Mouse (Mus musculus): ENCODE measurements at regions not wholly inside any gene's neighbourhood (a gene's known extent, or its start where the extent isn't known, plus 50 kb on each side); places are given as distances from the start of the nearest gene placed in this dataset.

DNA sequence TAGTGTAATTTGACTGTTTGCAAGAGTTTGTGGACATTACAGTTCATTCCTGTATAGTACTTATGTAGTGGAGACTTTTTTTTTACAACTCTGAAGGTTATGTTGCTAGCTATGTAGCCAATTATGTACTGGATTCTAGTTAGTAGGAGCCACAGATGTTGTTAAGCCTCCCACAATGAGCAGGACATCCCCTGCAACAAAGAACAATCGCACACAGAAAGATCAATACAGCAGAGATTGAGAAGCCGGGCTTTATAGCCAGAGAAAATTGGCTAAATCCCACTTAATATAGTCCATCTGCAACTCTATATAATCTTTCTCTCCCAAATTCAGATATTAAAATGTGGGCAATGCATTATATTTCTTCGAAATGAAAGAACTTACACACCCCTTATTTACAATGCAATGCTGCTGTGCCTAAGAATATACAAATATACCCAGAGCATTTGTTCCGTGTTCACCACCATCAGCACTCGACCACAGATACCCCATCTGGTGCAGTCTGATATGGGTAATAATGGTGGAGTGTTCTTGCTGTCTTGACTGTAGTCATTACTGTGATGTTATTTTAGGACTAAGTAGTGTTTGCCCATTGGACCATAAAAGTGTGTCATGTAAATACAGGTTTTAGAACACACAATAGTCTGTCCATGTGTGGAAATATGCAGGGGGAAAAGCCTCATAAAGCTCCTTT lies 1351.9 kb upstream of the Zeb2 start:
- no peak for DNase-seq (ENCODE audit: low spot score)

DNA sequence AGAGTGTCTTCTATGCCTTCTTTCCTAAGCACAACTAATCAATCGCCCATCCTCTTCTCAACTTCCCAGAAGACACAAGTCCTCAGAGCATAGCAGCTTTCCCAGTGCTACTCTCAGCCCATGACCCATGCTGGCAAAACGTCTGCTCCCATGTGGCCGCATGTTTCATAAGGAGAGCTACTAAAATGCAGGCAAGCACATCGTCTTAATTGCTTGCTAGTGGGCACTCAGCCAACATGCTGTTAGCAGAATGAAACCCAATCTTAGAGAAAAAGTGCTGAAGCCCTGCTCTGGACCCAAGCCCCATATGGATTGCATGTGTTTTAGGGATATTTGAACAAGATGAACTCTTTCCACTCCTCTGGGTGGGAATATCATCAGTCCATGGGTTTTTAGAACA lies 1348.2 kb upstream of the Zeb2 start:
- DNase-seq (ENCODE audit: low spot score), result no peak

DNA sequence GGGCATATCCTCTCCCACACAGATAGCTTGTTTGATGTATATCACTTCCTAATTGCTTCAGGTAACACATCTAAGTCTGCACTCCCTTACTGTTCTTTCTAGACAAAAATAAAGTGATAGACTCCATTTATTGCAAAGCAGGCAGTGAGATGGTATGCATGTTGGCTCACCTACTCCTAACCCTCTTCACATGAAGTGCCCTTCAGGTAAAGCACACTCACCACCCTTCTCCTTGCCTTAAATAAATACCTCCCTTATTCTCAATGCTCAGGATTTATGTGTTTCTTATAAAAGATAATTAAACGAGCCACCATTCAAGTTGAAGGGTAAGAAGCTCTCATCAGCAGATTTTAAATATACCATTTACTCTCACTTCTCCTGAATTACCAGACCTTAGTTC lies 1347.7 kb upstream of the Zeb2 start:
- DNase-seq (ENCODE audit: low spot score), result no peak

DNA sequence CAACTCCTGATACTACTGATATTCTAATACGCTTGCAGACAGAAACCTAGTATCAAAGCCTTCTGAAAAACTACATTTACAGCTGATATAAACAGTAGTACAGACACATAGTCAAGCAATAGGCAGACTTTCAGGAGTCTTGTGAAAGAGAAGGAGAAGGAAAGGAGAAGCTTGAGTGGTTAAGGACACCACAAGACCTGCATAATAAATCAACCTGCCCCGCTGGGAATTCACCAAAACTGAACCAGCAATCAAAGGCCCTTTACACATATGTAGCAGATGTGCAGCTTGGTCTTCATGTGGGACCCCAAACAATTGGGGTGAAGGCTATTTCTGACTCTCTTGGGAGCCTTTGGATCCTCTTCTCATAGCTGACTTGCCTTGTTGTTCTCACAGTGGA lies 1345.5 kb upstream of the Zeb2 start:
- no peak for DNase-seq (ENCODE audit: low spot score)

DNA sequence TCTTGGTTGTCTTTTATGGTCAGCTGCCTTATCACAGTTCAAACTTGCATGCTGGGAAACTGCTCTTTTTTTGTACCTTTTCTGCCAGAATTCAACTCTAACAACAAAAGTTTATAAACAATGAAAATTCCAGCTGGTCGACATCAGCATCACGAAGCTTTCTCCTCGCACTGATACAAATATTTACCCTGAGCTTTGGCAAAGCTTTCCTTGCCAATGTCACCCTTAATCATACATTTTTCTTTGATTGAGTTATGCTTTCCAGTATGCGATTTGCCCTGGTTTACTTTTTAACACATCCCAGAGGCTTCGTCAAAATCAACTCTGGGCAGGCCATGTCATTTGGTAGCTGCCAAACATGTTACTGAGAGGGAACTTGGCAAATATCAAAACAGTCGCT lies 1333.5 kb upstream of the Zeb2 start:
- no peak for DNase-seq (ENCODE audit: low spot score)

DNA sequence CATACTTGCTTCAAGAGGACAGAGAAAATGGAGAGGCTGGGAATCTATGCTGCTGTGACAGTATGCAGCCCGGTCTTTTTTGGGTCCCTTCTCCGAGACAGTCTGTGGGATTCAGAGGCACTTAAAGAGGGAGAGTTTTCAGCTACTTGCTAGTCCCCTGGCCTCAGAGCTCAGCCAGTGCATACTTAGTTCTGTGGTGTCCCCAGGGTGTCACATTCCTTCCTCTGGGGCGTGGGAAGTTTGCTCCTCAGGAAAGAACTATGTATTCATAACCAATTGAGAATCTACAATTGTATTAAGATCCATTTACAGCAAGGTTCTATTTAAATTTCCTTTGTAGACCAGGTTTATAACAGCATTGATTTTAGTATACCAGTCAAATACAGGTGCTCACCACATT lies 1328.1 kb upstream of the Zeb2 start:
- DNase-seq (ENCODE audit: low spot score), result no peak

DNA sequence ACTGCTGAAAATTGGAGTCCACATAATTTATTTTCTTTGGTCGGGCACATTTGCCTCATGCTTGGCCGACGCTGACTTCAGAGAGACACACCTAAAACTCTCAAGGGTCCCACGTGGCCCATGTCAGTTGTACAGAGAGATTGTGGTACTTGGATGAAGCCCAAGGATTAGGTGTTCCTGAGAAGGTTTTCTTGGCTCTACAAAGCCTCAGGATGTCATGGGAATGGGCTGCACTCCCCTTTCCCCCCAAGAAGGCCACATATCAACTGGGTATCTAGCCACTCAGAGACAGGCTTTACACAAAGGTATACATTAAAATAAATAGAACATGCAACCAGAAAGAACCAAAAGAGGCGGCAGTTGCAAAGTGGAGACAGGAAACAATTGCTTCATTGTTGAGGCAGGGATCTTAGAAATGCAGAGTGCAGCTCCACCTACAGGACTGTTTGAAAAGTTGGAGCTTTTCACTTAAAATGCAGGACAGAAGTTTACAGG lies 1326.5 kb upstream of the Zeb2 start:
- no peak for DNase-seq (ENCODE audit: low spot score)

DNA sequence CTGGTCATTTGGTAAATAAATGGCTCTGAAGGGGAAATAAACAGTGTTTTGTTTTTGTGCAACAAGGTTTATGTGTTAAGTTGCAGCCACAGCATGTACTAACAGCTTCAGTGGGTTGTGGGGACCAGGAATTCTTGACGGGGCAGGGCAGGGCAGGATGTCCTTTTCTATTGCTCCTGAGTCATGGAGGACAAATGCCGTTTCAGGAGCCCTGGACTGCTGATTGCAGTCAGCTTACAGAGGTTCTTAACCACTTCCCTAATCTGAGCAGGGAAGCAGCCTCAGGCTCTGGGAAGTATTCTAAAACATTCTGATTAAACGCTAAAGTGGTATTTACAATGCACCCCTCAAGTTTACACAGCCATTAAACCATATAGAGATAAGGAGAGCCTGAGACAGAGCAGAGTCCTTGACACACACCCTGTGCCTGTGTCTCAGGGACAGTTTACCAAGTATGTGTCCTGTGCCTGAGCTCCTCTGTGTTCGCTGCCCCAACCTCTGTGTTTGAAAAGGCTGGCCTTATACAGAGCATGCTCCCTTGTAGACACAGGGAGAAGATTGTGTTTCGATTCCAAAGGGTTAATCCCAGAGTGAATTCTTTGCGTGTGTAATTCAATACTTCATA lies 1326.0 kb upstream of the Zeb2 start:
- DNase-seq (ENCODE audit: low spot score), result peak; percentile 44

DNA sequence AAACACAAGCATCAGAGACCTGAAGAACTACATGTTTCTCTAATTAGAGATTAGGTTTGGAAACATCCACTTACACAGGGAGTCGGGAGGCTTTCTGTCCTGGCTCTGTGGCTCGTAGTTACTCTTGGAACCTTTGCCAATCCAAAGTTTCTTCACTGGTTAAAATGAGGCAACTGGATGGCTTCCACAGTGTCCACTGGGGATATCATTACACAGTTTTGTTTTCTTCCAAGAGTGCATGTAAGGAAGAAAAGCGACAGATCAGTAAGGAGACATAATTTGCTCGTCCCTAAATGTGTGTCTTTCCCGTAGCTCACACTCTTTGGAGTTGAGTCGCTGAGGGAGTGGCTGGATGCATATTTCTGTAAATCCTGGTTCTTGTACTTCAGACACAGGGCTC lies 1325.4 kb upstream of the Zeb2 start:
- no peak for DNase-seq (ENCODE audit: low spot score)

DNA sequence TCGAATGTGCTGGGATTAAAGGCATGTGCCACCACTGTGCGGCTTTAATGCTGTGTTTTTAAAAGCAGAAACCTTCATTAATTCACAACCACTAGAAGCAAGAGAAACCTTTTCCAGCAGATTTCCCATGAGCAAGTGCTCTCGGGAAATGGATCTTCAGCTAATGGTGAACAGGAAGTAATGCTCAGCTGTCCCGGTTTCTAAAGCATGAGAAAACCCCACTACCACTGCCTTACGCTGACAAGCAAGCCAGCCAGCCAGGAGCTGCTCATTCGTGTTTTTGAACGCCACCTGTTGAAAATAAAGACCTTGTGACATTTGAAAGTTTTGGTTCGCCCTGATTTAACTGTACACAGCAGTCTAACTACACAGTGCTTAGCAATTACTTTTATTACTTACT lies 1324.7 kb upstream of the Zeb2 start:
- DNase-seq (ENCODE audit: low spot score), result no peak

DNA sequence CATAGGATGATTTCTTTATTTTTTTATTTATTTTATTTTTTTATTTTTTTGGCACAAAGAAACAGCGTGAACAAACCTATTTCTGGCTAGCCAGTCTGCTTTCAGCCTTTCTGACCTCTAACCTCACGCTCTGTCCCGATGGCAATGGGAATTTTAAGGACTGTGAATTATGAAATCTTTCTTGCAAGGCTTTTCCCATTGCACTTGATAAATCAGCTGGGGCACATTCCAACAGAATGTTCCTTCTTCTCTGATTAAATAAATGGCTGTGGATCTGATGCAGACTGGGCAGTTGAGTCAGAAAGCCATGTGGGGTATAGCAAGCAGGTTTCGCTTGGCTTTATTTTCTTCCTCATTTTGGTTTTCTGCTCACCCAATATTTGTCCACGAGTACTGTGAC lies 1324.2 kb upstream of the Zeb2 start:
- DNase-seq (ENCODE audit: low spot score), result no peak

DNA sequence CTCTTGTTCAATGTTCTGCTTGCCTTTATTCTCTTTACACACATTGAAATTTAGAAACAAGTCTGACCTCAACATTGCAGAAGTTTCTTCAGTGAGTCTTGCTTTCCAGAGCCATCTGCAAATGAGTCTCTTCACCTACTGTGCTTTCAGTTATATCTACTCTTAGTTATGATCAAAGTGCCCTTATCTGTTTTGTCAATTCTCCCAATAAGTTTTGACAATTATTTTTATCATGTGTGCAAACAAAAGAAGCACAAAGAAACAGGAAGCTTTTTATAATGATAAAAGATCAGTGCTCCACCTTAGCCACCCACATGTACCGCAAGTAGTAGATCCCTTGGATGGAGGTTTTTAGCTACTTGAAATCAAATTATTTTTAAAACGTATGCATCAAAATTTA lies 1322.8 kb upstream of the Zeb2 start:
- DNase-seq (ENCODE audit: low spot score), result no peak

DNA sequence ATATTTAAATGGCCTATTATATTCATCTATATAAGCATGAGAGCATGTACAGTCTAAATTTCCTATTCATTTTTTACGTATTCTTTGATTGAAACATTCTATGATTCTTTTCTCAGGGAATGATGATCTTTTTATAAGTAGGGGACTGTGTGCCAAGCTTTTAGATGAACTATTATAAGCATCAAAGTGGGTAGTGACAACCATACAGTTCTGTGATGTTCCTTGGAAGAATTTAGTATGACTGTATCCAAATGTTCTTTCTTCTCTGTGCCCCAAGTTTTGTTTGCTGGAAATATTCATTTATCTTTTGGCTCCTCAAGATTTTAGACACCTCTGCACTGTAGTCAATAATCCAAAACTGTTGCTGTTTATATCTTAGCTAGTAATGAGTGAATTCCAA lies 1301.1 kb upstream of the Zeb2 start:
- DNase-seq (ENCODE audit: low spot score), result no peak

DNA sequence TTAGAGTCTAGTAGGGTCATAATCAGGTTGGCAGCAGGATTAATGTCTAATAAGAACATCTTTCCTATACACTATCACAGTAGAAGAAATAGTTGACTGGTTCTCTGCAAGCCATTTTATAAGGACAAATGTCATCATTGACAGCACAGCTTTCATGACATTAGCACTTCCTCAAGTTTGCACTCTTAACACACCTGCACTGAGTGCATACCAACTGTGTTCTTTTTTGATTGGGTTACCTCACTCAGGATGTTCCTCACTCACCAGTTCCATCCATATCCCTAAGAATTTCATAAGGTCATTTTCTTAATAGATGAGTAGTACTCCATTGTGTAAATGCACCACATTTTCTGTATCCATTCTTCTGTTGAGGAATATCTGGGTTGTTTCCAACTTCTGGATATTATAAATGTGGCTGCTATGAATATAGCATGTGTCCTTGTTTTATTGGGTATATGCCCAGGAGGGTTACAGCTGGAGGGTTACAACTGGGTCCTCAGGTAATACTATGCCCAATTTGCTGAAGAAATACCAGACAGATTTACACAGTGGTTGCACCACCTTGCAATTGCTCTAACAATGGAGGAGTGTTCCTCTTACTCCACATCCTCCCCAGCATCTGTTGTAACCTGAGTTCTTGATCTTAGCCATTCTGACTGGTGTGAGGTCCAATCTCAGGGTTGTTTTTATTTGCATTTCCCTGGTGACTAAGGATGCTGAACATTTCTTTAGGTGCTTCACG lies 1285.3 kb upstream of the Zeb2 start:
- DNase-seq (ENCODE audit: low spot score), result no peak

DNA sequence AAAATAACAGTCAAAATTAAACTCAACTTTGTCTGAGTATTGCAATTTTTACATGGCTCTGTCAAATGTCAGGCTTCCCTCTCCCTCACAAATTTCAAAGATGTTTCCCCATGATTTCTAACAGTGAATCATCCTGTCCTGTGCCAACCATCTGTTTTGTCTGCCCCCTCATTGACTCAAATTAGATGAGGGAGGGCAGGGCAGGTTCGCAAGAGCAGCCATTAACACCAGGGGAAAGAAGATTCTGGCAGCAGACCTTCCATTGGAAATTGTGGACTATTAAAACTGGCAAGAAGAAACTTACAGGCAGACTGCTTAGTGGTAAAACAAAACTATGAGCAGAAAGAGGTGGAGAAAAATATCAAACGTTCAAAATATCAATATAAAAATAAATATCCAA lies 1277.0 kb upstream of the Zeb2 start:
- no peak for DNase-seq (ENCODE audit: low spot score)

DNA sequence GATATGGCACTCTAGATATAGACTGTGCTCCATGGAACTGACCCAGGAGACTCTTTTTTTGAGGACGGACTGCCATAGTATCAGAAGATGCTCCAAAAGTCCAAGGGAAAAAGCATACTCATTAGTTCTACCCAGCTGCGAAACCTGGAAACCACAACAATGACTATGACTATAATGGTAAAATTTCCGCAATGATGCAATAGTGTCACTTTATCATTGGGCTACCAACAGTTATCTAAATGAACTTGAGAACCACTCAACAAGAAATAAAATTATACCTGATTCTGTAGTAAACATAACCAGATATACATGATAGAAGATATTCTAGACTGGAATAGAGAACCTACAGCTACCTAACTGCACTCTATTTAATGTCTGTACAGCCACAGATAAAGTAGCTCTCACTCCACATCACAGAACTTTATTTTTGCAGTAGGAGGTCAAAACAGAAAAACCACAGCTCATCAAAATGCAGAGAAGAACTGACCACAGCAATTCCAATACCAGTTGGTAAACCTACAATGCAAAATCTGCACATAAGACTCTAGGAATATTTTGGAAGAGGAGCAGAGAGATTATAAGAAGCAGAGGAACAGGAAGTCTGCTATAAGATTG lies 1255.8 kb upstream of the Zeb2 start:
- no peak for DNase-seq (ENCODE audit: low spot score)

DNA sequence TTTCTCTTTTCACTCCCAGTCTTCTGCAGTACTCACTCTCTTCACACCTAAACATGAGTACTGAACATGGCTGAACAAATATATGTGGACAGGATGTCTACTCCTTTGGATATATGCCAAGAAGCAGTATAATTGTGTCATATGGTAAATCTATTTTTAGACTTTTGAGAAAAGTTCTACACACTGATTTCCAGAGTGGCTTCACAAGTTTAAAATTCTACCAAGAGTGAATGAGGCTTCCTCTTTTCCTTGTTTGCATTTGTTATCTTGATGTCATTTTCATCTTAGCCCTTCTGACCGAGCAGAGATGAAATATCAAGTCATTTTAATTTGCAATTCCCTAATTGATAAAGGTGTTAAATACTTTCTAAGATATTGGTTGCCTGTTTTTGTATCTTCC lies 1254.6 kb upstream of the Zeb2 start:
- DNase-seq (ENCODE audit: low spot score), result no peak

DNA sequence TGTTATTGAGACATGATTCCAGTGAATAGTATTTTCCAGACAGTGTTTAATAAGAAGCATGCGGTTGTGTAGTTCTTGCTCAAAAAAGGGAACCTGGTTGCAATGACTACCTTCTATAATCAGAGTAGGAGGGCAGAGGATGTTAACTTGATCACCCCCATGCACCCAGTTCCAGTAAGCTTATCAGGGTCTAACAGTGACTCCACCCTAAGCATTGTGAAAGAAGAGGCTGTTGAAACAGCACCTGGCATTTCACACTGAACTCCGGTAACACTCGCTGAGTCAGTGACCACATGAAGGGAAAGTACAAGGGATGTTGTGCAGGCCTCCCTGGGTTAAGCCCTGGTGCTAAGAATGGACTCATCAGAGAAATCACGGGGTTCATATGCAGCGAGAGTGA lies 1253.8 kb upstream of the Zeb2 start:
- no peak for DNase-seq (ENCODE audit: low spot score)

DNA sequence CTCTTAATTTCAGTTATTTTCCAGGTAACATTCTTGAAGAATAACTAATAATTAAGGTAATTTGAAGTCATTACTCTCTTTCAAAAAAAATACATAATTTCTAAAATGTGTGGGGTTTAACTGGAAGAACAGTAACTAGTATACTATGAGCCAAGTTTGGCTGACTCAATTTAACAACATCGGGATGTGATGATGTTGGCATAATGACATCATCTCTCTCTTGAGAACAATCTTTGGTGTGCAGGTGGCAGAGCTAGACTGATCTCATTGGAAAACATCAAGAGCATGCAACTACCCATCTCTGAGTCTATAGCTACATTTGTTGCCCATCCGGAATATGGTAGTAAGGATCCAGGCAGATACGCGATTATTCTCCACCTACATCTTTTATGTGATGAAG lies 1251.7 kb upstream of the Zeb2 start:
- no peak for DNase-seq (ENCODE audit: low spot score)

DNA sequence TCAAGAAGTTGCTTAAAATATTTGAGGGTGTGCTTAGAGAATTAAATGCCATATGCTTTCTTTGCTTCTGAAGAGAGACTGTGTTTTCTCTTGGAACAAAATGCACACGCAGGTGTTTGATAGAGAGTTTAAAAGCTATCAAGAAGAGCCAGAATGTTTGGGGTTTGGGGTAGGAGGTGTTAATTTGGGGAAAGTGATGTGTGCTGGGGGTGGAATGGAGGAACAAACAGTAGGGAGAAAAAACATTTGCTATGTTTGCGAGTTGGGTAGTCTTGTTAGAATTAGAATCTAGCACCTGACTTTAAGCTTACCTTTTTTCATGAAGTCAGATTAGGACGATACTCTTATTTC lies 1248.9 kb upstream of the Zeb2 start:
- no peak for DNase-seq (ENCODE audit: low spot score)

DNA sequence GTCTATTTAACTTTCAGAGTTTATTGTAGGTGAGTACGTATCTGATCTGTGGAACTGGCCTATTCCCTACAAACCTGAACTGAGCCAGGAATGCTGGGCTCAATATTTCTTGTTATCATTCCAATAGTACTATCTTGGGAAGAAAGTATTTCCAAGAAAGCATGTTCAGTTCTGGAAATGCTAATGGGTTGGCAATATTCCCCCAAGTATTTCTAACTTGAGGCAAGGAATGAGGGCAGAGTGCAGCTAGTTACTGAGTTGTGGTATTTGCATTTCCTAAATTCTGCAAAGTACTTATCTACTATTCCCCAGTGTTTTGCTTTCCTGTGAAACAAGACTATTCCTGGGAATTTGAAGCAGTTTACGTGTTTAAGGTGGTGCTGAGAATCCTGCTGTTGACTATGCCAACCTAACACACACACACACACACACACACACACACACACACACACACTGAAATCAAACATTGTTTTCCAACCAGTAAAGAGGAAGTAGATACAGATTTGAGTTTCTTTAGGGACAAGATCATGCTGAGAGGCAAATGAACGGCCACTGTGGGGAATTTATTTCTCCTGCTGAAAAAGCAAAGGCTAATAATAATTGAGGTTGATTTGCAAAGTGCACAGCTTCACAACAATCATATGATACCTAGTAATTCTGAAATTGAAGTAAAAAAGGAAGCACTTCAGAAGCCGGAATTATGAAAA lies 1248.4 kb upstream of the Zeb2 start:
- DNase-seq (ENCODE audit: low spot score), result no peak

DNA sequence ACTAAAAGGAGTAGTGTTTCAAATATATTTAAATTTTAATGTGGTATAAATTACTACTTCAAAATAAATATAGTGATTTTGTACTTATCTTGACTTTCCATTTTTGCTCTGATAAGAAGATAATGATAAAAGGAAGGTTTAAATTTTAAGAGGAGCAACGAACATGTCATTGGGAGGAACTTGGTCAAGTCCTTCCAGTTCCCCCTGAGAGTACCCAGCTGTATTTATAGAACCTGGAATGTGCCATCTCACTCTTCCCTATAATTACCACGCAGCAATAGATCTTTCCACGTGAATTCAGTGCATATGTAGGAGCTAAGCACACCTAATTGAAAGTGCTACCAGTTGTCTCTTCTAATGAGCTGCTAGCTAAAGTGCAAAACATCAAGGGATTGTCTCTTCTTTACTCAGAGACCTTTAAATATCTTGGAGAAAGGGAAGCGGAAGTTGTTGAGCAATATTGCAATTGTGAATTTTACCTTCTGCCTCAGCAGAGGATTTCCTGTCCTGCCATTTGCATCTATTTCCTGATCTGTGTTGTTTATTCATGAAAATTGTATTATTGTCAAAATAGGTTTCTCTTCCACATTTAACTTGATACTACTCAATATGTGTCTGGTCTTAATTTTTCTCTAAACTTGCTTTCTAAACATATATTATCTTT lies 1243.0 kb upstream of the Zeb2 start:
- no peak for DNase-seq (ENCODE audit: low spot score)

Data from ovary, adult 18-20 months (tissue).